Mouse (Mus musculus) left cerebral cortex, adult 2 months (tissue): ENCODE results near the gene Pou6f2. TPM values are rescaled to one million over a fixed set of nuclear protein-coding genes. Genes with fewer than 3 reads are reported as not detected.

Experiments
- DNase-seq, 2 experiments: peaks; one replicate each; pipeline ENCODE4 v3.0.0; 2021 to 2022; ENCODE audit warnings: low spot score in 2 of 2, mixed read lengths in 1 of 2; ENCODE audit errors: extremely low spot score in 1 of 2
- H3K27ac ChIP-seq: fragments of 200-600 bp; 2 replicates; pipeline ENCODE4 v1.8.1; 2022
- H3K4me3 ChIP-seq: fragments of 200-600 bp; 2 replicates; pipeline ENCODE4 v1.8.1; 2022
- CTCF ChIP-seq: fragments of 200-600 bp; IDR thresholded peaks from 2 replicates; pipeline ENCODE4 v1.8.1; 2022; ENCODE audit warnings: antibody characterized with exemption, mild to moderate bottlenecking, moderate library complexity
- intact Hi-C: fragments of 180-260 bp; cut with DNase I; formaldehyde crosslinking; loops from one replicate; pipeline ENCODE4 v1.15.1; 2025
- long read RNA-seq, 2 experiments: library from polyadenylated mRNA; stranded (forward); transcript quantifications; one replicate each; pipeline ENCODE4 v2.0.0; 2021; ENCODE audit warnings: borderline mapping rate in 2 of 2
- total RNA-seq, 2 experiments: library from RNA; stranded (reverse); gene quantifications; 2 replicates each; pipeline ENCODE4 v1.2.3; 2021

The Pou6f2 gene
- total RNA-seq: 1 to 10 TPM; 4.3 to 5.9 TPM
- long read RNA-seq, experiment 1, partial matches to known transcripts: 0 of 1 reads
- long read RNA-seq, experiment 1, other reads (novel, unspliced or antisense): 1 of 1 reads
- long read RNA-seq, experiment 2: 0 reads

DNA sequence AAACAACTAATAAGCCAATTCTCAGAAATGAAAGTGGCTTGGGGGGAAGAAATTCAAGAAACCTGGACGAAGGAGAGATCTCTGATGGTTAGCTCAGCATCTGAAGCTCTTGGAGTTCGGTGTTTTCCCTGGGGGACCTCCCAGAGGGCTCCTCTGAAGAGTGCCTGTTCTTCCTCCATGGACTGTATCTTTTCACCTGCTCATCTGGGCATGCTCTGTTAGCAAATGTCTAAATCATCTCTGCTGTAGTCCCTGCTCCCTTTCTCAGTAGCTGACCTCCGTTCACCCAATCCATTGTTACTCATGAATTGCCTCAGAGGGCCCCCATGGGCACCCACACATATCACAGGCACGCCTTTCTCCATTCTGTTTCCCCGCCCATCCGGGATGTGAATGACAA is at the start of gene Pou6f2:
Gene Pou6f2 (minus strand): TSS at position 101 of the 400 bp plus-strand sequence.
- H3K27ac ChIP-seq: no peak within 1 kb of the TSS
- intact Hi-C loops: no loop called here
- no peak for DNase-seq
- H3K4me3 ChIP-seq: no peak within 1 kb of the TSS
- TF ChIP-seq CTCF: no peak

DNA sequence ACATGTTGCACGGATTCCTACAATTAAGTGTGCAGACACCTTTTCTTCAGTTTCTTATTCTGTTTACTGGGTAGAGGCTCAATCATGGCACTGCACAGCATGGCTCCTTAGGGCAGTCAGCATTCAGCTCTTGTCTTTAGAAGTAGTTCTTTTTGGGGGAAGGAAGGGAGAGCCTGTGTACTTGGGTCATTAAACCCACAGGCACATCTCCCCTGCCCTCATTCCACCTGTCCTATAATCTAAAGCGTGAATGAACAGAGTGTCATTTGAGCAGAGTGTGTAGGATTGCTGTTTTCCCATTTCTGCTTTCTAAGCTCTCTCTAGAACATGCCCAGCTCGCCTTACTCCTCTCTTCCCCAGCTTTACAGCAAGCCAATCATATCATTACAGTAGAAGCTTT is 42.4 kb upstream of the Pou6f2 start:
- no peak overlapping the region for H3K27ac ChIP-seq

DNA sequence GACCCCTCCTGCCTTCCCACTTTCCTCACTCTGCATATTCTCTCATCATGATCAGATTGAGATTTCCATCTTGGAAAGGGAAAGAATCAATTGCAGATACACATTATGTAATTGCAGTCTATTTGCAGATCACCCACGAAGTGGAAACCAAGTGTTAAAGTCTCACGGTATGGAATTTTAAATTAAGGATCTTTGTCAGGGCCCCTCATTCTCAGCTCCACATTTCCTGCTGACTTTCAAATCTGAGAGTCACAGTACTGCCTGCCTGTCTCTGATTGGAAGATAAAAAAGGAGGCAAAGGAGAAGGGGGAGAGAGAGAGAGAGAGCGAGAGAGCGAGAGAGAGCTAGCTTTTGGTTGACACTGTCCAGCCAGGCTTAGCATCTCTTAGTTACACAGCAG is 9.8 kb downstream of the Pou6f2 start:
- no peak for DNase-seq
- H3K27ac ChIP-seq: no peak overlapping the region
- TF ChIP-seq CTCF: no peak
- intact Hi-C loops: no loop called here
- no peak overlapping the region for H3K4me3 ChIP-seq

More for the DNA sequence above, 42.4 kb upstream of the Pou6f2 start:
- TF ChIP-seq CTCF: no peak
- no peak for DNase-seq
- no peak overlapping the region for H3K4me3 ChIP-seq
- intact Hi-C loops: no loop called here

DNA sequence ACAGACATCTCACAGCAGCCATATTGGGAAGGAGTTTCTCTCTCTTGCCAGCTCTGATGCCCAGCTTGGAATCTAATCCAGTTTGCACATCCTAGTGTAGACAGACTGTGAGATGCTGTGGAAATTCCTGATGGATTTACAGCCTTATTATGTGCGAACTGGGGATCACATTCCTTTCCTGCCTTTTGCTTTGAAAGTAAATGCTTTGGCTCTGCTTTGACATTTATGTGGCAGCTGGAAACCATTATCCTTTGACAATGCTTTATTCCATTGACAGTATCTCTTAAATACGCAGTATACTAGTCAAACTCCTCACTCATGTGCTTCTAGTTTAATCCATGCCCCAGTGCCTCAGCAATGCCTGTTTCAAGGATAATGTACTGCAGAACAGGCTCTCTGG is 34.1 kb downstream of the Pou6f2 start:
- TF ChIP-seq CTCF: no peak
- Histone ChIP-seq H3K4me3 (no peak overlapping the region), H3K27ac (no peak overlapping the region)
- DNase-seq: no peak
- intact Hi-C loops: no loop called here

DNA sequence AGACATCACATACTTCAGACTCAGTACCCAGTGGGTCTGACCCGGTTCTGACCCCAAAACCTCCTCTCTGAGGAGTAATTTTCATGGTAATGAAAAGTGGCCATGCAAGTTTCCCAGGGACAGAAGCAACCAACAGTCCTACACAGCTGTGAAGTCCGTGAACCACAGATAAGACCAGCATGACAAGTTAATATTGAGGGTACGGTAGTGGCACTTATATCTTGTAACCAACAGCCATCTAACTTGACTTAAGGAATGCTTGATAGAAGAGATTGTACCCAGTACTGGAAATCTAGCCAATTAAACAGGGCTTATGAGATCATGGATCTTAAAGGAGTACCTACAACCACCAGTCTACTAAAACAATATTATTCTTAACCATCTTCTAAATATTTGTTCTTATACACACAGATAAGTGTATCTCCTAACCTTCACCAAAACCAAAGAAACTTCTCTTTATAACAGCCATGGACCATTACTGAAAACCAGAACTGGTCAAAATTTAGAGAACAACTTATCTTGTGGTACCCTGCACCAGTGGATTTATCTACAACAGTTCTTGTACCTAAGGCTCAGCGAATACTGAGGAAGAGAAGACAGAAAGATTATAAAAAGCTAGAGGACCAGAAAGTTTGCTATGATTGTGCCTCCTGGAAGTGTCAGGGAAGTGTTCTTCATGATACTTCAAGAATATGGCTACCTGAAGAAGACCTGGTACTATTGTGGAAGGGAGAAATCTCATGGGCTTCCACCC is 52.7 kb downstream of the Pou6f2 start:
- intact Hi-C loops: no loop called here
- DNase-seq: no peak
- no peak for TF ChIP-seq CTCF
- H3K27ac ChIP-seq: no peak overlapping the region
- no peak overlapping the region for H3K4me3 ChIP-seq

DNA sequence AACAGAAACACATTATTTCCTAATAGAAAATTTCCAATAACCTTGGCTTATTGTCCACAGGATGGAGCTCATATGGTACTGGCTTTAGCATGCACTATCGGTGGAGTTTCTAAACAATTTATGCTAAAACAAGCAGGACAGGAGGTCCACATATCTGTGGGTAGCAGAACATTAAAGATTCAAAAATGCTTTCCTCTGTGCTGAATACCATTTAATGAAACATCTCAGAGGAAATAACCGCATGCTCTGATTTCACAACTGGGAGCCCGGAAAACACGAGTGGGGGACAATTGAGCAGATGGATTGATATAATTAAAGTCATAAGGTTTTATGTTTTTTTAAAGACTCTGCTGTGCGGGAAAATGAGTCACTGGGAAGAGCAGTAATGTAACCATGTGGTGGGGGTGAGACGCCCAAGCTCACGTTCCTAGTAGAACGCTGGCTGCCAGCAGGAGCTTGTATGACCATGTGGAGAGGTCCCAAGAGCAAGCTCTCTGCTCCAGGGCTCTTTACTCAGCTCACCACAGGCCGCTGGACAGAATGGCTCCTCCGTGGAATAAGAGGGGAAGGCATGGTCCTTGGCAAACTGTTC is 58.5 kb downstream of the Pou6f2 start:
- intact Hi-C loops: loop anchor here (5.0 to 10.0 kb wide), 2 partner anchors 148 to 476 kb away; no protein-coding TSS in a partner anchor
- TF ChIP-seq CTCF: no peak
- Histone ChIP-seq H3K27ac (no peak overlapping the region), H3K4me3 (no peak overlapping the region)
- peak in 1 of 2 experiments; percentile 10 for DNase-seq

DNA sequence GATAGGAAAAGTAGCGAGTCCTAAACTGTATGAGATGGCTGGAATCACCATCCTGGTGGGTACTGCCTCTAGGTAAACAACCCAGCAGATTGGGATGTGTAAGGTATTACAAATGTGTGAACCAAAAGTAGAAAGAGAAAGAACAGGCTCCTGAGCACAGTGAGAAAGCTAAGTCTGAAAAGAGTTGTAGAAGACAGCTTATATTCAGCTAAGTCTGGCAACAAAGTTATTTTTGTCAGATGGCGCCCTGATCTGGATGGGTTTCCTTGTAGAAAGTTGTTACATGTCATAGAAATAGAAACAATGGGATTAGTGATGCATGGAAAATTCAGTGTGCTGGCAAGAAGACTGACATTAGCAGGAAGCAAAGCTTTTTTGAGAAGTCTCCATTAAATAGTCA is 59.5 kb downstream of the Pou6f2 start:
- intact Hi-C loops: loop anchor here (5.0 to 10.0 kb wide), 2 partner anchors 149 to 477 kb away; no protein-coding TSS in a partner anchor
- H3K4me3 ChIP-seq: no peak overlapping the region
- peak overlapping the region; percentile 44; the same call in 1 of the 2 replicates for H3K27ac ChIP-seq
- TF ChIP-seq CTCF: no peak
- DNase-seq: no peak

DNA sequence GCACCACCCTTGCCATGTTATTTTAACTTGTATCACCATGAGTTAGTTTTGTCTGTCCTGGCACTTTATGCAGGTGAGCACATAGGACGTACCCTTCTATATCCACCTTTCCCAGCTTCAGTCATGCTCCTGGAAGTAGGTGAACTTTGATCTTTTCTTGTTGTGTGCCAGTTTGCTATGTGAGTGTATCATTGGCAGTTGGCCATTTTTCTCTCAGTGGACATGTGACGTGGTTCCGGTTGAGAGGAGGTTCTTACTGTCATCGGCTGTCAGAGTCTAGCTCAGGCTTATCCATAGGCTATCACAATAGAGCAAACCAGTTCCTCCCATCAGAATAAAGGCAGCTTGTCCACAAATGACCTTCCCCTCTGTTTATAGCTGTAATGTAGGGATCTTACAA is 63.5 kb downstream of the Pou6f2 start:
- intact Hi-C loops: loop anchor here (5.0 to 10.0 kb wide), 2 partner anchors 212 to 481 kb away; no protein-coding TSS in a partner anchor
- H3K4me3 ChIP-seq: no peak overlapping the region
- TF ChIP-seq CTCF: no peak

DNA sequence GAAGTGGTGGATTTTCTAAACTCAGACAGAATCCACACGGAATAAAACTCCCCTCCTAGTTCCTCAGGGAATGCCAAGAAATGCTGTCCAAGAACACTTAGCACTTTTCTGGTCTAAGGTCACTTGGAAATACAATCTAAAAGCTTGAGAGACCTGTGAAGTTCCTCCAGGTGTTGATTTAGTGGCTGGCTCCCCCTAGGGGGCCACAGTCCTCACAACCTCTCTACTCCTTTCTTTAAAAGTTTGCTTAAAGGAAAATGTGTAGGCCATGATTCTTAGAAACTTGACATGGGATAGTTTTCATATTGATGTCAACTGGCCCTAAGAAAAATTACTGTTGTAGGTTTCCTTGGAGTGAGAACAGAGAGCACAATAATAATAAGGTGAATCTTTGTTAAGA is 64.9 kb downstream of the Pou6f2 start:
- Histone ChIP-seq H3K27ac (no peak overlapping the region), H3K4me3 (no peak overlapping the region)
- peak; percentile 35 for TF ChIP-seq CTCF
- intact Hi-C loops: loop anchor here (5.0 to 10.0 kb wide), 2 partner anchors 210 to 482 kb away; no protein-coding TSS in a partner anchor
- DNase-seq: no peak

More for the DNA sequence above, 63.5 kb downstream of the Pou6f2 start:
- no peak overlapping the region for H3K27ac ChIP-seq
- no peak for DNase-seq

DNA sequence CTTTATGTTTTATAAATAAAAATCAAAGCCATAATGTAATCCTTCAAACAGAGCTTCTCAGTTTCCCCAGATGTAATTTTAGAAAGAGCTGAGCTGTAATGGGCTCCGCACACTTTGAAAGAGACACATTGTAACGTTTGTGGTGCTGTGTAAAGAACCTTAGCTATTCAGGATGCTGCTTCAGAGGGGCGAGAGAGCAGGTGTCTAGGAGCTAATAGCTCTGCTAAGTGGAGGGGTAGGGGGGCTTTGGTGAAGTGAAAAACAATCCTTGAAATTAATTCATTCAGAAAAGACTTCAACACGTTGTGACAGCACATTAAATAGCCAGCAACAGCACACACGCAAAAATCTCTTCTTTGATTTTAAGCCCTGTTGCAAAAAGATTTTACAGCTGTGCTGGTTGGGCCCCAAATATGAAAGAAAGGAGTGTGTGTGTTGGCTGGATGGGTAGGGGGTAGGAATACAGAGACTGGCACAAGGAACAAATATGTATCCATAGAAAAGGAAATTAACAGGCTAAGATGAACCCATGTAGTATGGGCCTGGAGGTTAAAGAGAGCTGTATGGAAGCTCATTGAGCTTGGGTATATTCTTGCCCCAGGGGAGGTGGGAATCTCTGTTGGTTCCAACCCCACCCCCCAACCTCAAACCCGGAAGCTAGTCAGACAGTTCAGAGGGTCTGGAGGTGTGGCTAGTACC is 73.4 kb downstream of the Pou6f2 start:
- no peak overlapping the region for H3K4me3 ChIP-seq
- no peak for TF ChIP-seq CTCF
- intact Hi-C loops: no loop called here
- H3K27ac ChIP-seq: no peak overlapping the region
- no peak for DNase-seq

DNA sequence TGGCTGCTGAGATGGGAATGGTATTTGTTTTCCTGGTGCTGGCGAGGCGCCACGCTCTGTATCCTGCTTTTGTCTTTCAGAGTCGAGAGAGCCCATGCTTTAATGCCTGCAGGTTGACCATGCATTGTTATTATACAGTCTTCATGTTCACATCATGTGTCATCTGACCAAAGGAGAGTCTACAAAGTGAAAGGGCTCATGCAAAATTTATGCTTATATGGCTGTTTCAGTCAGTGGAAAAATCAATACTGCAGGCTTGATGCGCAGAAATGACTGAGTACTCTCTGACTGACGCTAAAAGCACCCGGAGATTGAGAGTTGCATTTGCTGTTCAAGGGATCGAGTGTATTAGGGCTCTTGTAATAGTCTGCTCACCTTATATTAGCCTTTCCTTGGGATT is 74.1 kb downstream of the Pou6f2 start:
- DNase-seq: no peak
- Histone ChIP-seq H3K27ac (no peak overlapping the region), H3K4me3 (no peak overlapping the region)
- intact Hi-C loops: no loop called here
- TF ChIP-seq CTCF: no peak

DNA sequence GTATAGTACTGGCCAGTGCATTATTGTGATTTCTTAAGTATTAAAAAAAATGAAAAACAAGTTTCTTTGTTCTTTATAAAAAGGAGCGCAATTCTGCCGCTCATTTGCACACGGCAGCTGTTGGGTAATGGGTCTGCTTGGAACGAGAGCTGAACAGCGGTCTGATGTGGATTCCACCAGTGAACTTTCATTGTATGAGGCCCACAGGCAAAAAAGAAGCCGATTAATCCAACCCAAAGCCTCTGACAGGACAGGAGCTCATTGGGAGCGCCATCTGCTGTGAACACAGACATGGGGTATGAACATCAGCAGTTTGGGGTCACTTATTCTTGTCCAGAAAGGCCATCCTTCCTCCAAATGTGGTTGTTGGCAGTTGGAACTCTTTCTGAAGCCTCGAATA is 84.9 kb downstream of the Pou6f2 start:
- H3K27ac ChIP-seq: no peak overlapping the region
- TF ChIP-seq CTCF: no peak
- no peak overlapping the region for H3K4me3 ChIP-seq
- intact Hi-C loops: no loop called here
- DNase-seq: no peak
